Mouse (Mus musculus) limb, embryonic 10.5 days (tissue): ENCODE results near the gene Snap47. TPM values are rescaled to one million over a fixed set of nuclear protein-coding genes. Genes with fewer than 3 reads are reported as not detected.

Source experiments
- DNase-seq: peaks from one replicate; pipeline ENCODE4 v3.0.0-alpha.2; 2017; ENCODE audit warnings: low spot score
- H3K27ac ChIP-seq: fragments of 300-500 bp; sonication (generic); 2 replicates; pipeline ENCODE4 v1.5.1; 2016; ENCODE audit warnings: mild to moderate bottlenecking
- H3K27me3 ChIP-seq: fragments of 300-500 bp; sonication (generic); 2 replicates; pipeline ENCODE4 v1.6.1; 2016; ENCODE audit warnings: low read depth, mild to moderate bottlenecking; ENCODE audit not compliant: poor library complexity, severe bottlenecking
- H3K36me3 ChIP-seq: fragments of 300-500 bp; sonication (generic); 2 replicates; pipeline ENCODE4 v1.6.1; 2016; ENCODE audit warnings: mild to moderate bottlenecking, moderate library complexity
- H3K4me1 ChIP-seq: fragments of 300-500 bp; sonication (generic); 2 replicates; pipeline ENCODE4 v1.6.1; 2016
- H3K4me3 ChIP-seq: fragments of 300-500 bp; sonication (generic); 2 replicates; pipeline ENCODE4 v1.5.1; 2016; ENCODE audit warnings: mild to moderate bottlenecking, moderate library complexity
- H3K9me3 ChIP-seq: fragments of 300-500 bp; sonication (generic); replicated peaks from 2 replicates; pipeline ENCODE4 v1.6.1; 2016; ENCODE audit warnings: mild to moderate bottlenecking
- WGBS: fragments of 180-500 bp; shearing (Covaris S2); methylation state at CpG from one replicate; pipeline ENCODE4 v1.1.7; 2016; 5-methylcytosine and 5-hydroxymethylcytosine counted together
- polyA plus RNA-seq: library from polyadenylated mRNA; unstranded; fragments of >200 nt; fragmentation: Nextera tagmentation; extraction: Ambion mirVana; gene quantifications from 2 replicates; pipeline ENCODE4 v1.2.1, GENCODE M21; 2016

Snap47 gene
- polyA plus RNA-seq, 1 experiment from 2014 or later = 122 TPM

DNA sequence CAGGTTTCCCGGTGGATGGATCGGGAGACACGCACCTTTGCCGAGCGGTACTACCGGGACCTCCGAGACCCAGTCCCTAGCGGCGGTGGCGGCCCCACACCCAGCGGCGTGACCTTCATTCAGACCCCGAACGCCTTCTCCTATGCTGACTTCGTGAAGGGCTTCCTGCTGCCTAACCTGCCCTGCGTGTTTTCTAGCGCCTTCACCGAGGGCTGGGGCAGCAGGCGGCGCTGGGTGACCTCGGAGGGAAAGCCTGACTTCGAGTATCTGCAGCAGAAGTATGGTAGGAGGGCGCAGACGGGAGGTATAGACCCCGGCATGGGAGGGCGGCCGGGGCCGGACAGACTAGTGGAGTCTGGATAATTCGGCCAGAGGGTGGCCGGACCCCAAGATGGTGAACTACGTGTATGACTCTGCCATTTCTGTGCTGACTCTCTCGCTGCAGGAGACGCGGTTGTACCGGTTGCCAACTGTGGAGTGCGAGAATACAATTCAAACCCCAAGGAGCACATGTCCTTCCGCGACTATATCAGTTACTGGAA lies 685 bp downstream of the Snap47 start:
- under 1% methylated on average over 38 of the region's 38 CpGs for WGBS
- no peak for DNase-seq
- Histone ChIP-seq H3K27ac (peak overlapping the region; percentile 87), H3K4me1 (peaks cover 25% of the 10 kb centered on the region), H3K9me3 (no peaks in the 10 kb centered on the region), H3K4me3 (peak overlapping the region; percentile 79), H3K27me3 (no peaks in the 10 kb centered on the region), H3K36me3 (peaks cover 47% of the 10 kb centered on the region)

DNA sequence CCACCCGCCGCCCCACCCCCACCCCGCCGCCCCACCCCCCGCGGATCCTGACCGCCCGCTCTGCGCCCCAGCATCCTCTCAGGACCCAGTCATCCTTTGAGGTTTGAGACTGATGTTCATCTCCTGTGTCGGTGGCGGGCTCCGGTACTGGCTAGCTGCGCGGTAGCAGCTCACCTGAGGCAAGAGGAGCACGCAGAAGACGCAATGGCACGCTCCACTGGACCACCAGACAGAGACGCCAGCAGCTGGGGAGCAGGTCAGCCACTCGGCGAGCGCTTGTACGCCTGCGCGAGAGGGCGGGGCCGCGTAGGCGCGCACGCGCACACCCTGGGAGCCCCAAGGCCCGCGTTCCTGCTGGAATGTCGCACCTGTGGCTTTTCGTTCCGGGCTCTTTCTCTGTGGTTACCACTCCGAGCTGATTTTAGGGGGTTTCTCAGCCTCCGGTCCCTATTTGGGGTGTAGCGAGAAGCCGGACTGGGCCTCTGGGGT lies 1.2 kb downstream of the Snap47 start, which contains the start of gene Jmjd4:
Jmjd4 (plus strand) TSS at position 305 of the 489 bp plus-strand sequence.
- DNase-seq = peak; percentile 96
- under 1% methylated on average over 38 of the region's 40 CpGs for WGBS
- H3K4me1 ChIP-seq = peaks cover 25% of the 10 kb centered on the region
- H3K27ac ChIP-seq = peak within 1 kb of the TSS; percentile 87
- H3K36me3 ChIP-seq = peaks cover 42% of the 10 kb centered on the region
- H3K27me3 ChIP-seq = no peaks in the 10 kb centered on the region
- no peaks in the 10 kb centered on the region for H3K9me3 ChIP-seq
- peak within 1 kb of the TSS; percentile 79 for H3K4me3 ChIP-seq

DNA sequence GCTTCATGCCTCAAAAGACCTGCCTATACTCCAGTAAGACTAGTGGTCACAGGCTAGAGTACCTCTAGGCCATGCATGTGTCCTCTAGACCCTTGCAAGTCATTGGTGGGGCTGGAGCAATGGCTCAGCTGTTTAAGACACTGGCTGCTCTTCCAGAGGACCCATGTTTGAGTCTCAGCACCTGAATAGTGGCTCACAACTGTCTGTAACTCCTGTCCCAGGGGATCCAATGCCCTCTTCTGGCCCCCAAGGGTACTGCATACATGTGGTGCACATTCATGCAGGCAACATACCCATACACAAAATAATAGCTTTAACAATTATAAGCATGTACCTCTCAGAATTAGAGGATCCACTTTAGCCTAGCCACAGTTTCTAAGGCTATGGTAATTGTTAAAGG lies 7.9 kb downstream of the Snap47 start:
- peaks cover 33% of the 10 kb centered on the region for H3K36me3 ChIP-seq
- no peaks in the 10 kb centered on the region; the same call in 1 of the 2 replicates for H3K9me3 ChIP-seq
- DNase-seq = no peak
- H3K27me3 ChIP-seq = no peaks in the 10 kb centered on the region
- H3K4me1 ChIP-seq = 0 out of 2 replicates have a peak, but pooled peaks cover 4% of the 10 kb centered on the region
- H3K27ac ChIP-seq = no peak overlapping the region
- H3K4me3 ChIP-seq = no peak overlapping the region

DNA sequence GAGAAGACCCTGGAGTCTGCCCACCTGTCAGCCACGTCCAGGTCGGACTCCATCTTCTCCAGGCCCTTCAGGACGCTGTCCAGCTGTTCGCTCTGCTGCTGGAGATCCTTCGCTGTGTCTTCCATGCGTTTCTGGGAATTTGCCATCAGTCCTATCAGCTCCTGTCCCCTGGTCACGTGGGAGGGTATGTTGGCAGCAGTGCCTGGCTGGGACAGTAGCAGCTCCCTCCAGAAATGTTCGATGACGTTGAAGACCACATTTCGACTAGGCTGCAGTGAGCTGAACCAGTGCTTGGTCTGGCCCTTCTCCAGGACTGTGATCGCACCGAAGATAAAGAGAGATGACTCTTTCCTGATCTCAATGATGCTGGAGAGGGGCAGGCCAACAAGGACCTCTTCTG lies 13.0 kb downstream of the Snap47 start:
- WGBS = 94% methylated on average over 12 of the region's 12 CpGs
- Histone ChIP-seq H3K4me1 (no peaks in the 10 kb centered on the region), H3K4me3 (no peak overlapping the region), H3K27me3 (no peaks in the 10 kb centered on the region), H3K9me3 (peaks cover 5% of the 10 kb centered on the region; the same call in 1 of the 2 replicates), H3K36me3 (peaks cover 64% of the 10 kb centered on the region), H3K27ac (no peak overlapping the region)
- DNase-seq = no peak

DNA sequence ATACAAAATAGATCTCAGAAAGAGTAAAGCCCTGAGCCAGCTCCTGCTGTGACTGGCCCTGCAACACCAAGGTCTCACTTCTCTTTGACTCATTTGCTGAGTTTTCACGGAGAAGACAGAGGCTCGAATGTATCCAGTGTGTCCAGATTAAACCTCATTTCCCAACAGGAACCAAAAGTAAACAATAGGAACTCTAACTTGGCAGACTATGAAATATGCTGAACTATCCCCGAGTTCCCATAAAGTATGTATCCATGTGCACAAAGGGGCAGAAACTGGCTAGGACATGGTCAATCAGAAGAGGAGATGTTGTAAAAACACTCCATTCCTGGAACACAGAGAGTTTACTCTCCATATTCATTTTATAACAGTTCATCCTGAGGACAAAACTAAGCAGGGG lies 18.7 kb downstream of the Snap47 start:
- Histone ChIP-seq H3K4me1 (no peaks in the 10 kb centered on the region), H3K4me3 (no peak overlapping the region), H3K9me3 (peaks cover 5% of the 10 kb centered on the region; the same call in 1 of the 2 replicates), H3K36me3 (peaks cover 83% of the 10 kb centered on the region), H3K27me3 (no peaks in the 10 kb centered on the region), H3K27ac (no peak overlapping the region)
- DNase-seq = no peak
- WGBS = 88% methylated on average over 3 of the region's 3 CpGs

DNA sequence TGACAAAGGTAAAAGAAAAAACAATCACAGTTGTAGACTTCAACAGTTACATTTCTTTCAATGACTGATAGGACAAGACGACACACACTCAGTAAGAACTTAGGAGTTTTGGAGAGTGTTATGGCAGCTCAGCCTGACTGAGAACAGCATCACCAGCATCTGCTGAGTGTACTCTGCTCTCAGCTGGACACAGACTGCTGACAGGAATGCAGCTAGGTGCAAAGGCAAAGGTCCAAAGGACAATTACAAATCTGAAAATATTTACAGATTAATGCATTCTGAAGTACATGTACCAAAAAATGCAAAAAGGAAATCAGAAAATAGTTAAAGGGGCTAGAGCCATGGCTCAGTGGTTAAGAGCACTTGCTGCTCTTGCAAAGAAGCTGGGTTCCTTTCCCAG lies 21.0 kb downstream of the Snap47 start:
- Histone ChIP-seq H3K9me3 (no peaks in the 10 kb centered on the region), H3K4me1 (no peaks in the 10 kb centered on the region), H3K36me3 (peaks cover 85% of the 10 kb centered on the region), H3K27ac (no peak overlapping the region), H3K27me3 (no peaks in the 10 kb centered on the region), H3K4me3 (no peak overlapping the region)
- no peak for DNase-seq
- 91% methylated on average over 1 of the region's 1 CpGs for WGBS

DNA sequence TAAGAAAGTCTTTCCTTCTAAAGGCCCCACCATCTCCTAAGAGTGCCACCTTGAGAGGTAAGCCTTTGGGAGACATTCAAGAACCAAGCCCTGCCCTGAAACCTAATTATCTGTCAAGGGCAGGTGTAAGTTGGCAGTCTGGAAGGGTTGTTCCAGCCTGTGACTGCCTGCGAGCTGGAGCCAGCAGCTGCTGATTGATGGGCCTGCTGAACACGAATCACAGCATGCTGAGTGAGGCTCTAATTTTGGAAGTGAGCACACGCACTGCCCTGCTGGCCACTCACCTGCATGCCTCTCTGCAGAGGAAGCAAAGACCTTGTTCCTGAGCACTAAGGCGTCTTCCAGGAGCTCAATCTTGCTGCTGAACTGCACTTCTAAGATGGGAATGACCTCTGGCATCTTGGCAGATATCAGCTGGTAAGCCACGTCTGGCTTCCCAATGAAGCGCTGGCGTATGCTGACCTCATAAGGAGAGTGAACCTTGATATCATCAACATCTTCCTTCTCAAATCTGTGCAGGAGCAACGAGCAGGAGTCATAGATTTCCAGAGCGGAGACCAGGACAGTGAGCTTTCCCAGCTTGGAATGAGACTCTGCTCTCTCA lies 22.8 kb downstream of the Snap47 start:
- Histone ChIP-seq H3K27ac (no peak overlapping the region), H3K9me3 (no peaks in the 10 kb centered on the region), H3K36me3 (peaks cover 85% of the 10 kb centered on the region), H3K4me1 (no peaks in the 10 kb centered on the region), H3K27me3 (no peaks in the 10 kb centered on the region), H3K4me3 (no peak overlapping the region)
- DNase-seq = no peak
- 90% methylated on average over 9 of the region's 9 CpGs for WGBS

DNA sequence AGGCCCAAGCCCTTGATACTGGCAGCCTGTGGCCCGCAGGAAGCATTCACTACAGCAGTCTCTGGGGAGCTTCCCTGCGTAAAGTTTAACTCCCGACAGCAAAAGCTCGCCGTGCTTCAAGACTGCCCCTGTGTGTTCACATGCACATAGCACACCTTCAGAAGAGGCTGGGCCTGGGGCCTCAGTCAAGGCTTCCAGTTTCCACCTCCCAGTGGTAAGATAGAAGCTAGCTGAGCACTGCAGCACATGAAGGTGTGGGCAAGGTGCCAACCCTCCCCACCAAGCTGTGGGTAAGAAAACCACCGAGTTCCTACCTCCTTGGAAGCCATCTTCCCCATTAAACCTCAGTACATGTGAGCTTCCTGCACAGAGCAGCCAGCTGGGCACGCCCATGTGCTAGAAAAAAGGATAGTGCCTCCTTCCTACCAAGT lies 25.3 kb downstream of the Snap47 start:
- no peak overlapping the region for H3K4me3 ChIP-seq

DNA sequence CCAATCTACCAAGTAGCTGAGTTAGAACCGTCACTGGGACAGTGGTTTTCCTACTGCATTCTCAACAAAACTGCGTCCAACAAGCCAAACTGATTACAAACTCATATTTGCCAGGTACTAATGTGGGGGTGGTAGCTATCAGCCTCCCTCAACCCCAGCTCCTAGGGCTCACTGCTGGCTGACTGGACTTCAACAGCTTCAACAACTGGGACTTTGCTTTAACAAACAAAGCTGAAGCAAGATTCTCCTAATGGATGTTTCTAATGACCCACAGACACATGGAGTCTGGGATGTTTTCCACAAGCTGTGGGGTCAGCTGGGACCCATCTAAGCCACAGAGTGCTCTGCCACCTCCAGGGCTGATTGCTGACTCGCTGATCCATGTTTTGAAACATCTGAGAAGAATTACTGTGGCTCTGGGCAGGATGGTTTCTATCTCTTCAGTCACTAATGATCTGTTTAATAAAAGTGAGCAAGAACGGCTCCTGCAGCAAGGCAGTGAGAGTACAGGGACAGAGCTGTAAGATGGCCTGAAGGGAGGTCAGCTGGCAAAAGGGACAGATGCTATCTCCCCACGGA lies 27.9 kb downstream of the Snap47 start:
- 75% methylated on average over 5 of the region's 5 CpGs for WGBS
- H3K36me3 ChIP-seq = peaks cover 96% of the 10 kb centered on the region
- H3K27ac ChIP-seq = no peak overlapping the region
- H3K4me1 ChIP-seq = peaks cover 7% of the 10 kb centered on the region; the same call in 1 of the 2 replicates
- no peaks in the 10 kb centered on the region for H3K9me3 ChIP-seq
- H3K27me3 ChIP-seq = no peaks in the 10 kb centered on the region
- no peak overlapping the region for H3K4me3 ChIP-seq
- DNase-seq = no peak

More for the DNA sequence above, 25.3 kb downstream of the Snap47 start:
- Histone ChIP-seq H3K27ac (no peak overlapping the region), H3K27me3 (no peaks in the 10 kb centered on the region), H3K36me3 (peaks cover 84% of the 10 kb centered on the region), H3K9me3 (no peaks in the 10 kb centered on the region), H3K4me1 (no peaks in the 10 kb centered on the region)
- DNase-seq = no peak
- WGBS = 79% methylated on average over 7 of the region's 7 CpGs

DNA sequence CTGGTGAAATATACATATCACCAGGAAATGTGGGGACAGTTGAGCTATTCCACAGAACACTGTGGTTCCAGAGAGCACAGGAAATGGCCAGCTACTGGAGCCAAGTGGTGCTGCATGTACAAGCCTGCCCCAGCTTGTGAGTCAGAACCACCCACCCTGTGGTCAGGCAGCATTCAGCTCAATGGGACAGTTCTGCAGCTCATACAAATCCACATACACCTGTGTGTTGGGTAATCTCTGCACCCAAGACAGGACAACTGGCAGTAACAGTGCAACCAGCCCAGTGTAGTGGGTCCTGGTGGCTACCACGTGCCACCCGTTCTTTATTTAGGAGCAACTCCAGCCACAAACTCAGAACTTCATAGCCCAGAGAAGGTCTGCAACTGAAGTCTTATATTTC lies 29.0 kb downstream of the Snap47 start:
- peaks cover 89% of the 10 kb centered on the region for H3K36me3 ChIP-seq
- WGBS = 92% methylated on average over 2 of the region's 2 CpGs
- peaks cover 7% of the 10 kb centered on the region; the same call in 1 of the 2 replicates for H3K4me1 ChIP-seq
- DNase-seq = no peak
- H3K27ac ChIP-seq = no peak overlapping the region
- H3K9me3 ChIP-seq = no peaks in the 10 kb centered on the region
- H3K4me3 ChIP-seq = no peak overlapping the region
- no peaks in the 10 kb centered on the region for H3K27me3 ChIP-seq

DNA sequence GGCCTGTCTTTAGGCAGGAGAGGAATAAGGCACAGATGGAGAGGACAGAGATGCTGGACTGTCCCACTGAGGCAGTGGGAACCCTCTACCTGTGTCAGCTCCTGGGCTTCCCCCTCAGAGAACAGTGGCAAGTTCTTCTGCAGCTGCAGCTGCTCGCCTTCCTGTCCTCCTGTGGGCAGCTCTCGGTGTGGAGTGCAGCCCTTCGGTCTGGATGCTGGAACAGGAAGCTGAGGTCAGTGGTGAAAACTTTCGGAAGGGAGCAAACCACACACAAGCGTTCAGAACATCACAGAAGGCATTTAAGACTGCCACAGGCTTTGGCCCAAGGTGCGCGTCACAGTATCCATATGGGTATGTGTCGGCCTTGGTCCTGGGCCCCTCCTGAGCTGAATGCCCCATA lies 29.6 kb downstream of the Snap47 start:
- no peak overlapping the region for H3K4me3 ChIP-seq
- no peak overlapping the region for H3K27ac ChIP-seq
- no peaks in the 10 kb centered on the region for H3K9me3 ChIP-seq
- peaks cover 7% of the 10 kb centered on the region; the same call in 1 of the 2 replicates for H3K4me1 ChIP-seq
- 89% methylated on average over 8 of the region's 8 CpGs for WGBS
- no peaks in the 10 kb centered on the region for H3K27me3 ChIP-seq
- no peak for DNase-seq
- H3K36me3 ChIP-seq = peaks cover 87% of the 10 kb centered on the region

DNA sequence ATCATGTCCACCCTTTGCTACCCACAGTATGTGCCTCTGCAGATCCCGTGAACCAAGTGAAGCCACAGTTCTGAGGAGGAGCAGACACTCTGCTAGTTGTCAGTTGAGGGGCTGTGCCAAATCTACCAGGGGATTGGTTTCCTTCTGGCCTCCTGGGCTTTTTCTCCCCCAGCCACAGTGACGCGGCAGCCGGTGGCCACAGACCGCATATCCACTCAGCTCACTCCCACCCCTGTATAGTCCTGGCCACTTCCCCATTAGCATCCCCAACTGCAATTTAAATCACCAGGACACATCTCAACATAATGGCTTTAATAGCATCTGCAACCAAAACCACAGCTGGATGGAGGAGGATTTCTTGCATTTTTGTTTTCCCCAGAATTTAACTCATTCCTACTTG lies 32.3 kb downstream of the Snap47 start:
- Histone ChIP-seq H3K9me3 (no peaks in the 10 kb centered on the region), H3K4me1 (peaks cover 7% of the 10 kb centered on the region; the same call in 1 of the 2 replicates), H3K27me3 (no peaks in the 10 kb centered on the region), H3K36me3 (peaks cover 83% of the 10 kb centered on the region), H3K27ac (no peak overlapping the region), H3K4me3 (no peak overlapping the region)
- DNase-seq = no peak
- WGBS = 91% methylated on average over 5 of the region's 5 CpGs
